Mouse (Mus musculus): ENCODE measurements around the gene Eea1. TPM values are rescaled to one million over a fixed set of nuclear protein-coding genes. Genes with fewer than 3 reads are reported as not detected.
"Not testable (repeated sequence)": the region's sequence is repeated elsewhere in the genome, so short reads cannot be mapped to it uniquely, and the experiment has no call there.

Eea1 gene
- polyA plus RNA-seq, 1 experiment from 2014 or later = 13.5 TPM

- DNase-seq (ENCODE audit: low spot score) (no peak), ATAC-seq (ENCODE audit: insufficient read depth, low FRiP score, low TSS enrichment) (no peak)
- Histone ChIP-seq H3K9ac (ENCODE audit: low read length) (no peak overlapping the region), H3K4me3 (ENCODE audit: low read depth, low read length) (no peak overlapping the region), H3K4me1 (ENCODE audit: control insufficient read depth, insufficient read depth, low read length) (no peaks in the 10 kb centered on the region), H3K27me3 (ENCODE audit: control insufficient read depth, insufficient read depth, low read length) (no peaks in the 10 kb centered on the region), H3K4me2 (ENCODE audit: low read depth) (no peak overlapping the region), H3K36me3 (ENCODE audit: control insufficient read depth, insufficient read depth, low read length) (no peaks in the 10 kb centered on the region), H3K9me3 (ENCODE audit: control insufficient read depth, low read length) (no peaks in the 10 kb centered on the region), H3K27ac (ENCODE audit: low read depth, low read length) (no peak overlapping the region)
- WGBS = 90% methylated on average over 7 of the region's 7 CpGs
Observed at GRCm38 (mm10) chr10:96074386-96074785, 133.9 kb downstream of the Eea1 start.

GRCm38 (mm10) chr10:96075403-96075802, 135.0 kb downstream of the Eea1 start:
- no peak overlapping the region for H3K27ac ChIP-seq (ENCODE audit: low read depth, low read length)
- H3K36me3 ChIP-seq (ENCODE audit: control insufficient read depth, insufficient read depth, low read length) = no peaks in the 10 kb centered on the region
- no peak overlapping the region for H3K9ac ChIP-seq (ENCODE audit: low read length)
- H3K4me1 ChIP-seq (ENCODE audit: control insufficient read depth, insufficient read depth, low read length) = no peaks in the 10 kb centered on the region
- no peak overlapping the region for H3K4me2 ChIP-seq (ENCODE audit: low read depth)
- no peaks in the 10 kb centered on the region for H3K27me3 ChIP-seq (ENCODE audit: control insufficient read depth, insufficient read depth, low read length)
- no peaks in the 10 kb centered on the region for H3K9me3 ChIP-seq (ENCODE audit: control insufficient read depth, low read length)
- 72% methylated on average over 4 of the region's 4 CpGs for WGBS
- no peak for ATAC-seq (ENCODE audit: insufficient read depth, low FRiP score, low TSS enrichment)
- H3K4me3 ChIP-seq (ENCODE audit: low read depth, low read length) = no peak overlapping the region
- no peak for DNase-seq (ENCODE audit: low spot score)

- Histone ChIP-seq H3K4me1 (ENCODE audit: control insufficient read depth, insufficient read depth, low read length) (no peaks in the 10 kb centered on the region), H3K27me3 (ENCODE audit: control insufficient read depth, insufficient read depth, low read length) (no peaks in the 10 kb centered on the region), H3K4me2 (ENCODE audit: low read depth) (no peak overlapping the region), H3K36me3 (ENCODE audit: control insufficient read depth, insufficient read depth, low read length) (no peaks in the 10 kb centered on the region), H3K27ac (ENCODE audit: low read depth, low read length) (no peak overlapping the region), H3K9ac (ENCODE audit: low read length) (no peak overlapping the region), H3K9me3 (ENCODE audit: control insufficient read depth, low read length) (no peaks in the 10 kb centered on the region), H3K4me3 (ENCODE audit: low read depth, low read length) (no peak overlapping the region)
- DNase-seq (ENCODE audit: low spot score) = no peak
- no peak for ATAC-seq (ENCODE audit: insufficient read depth, low FRiP score, low TSS enrichment)
- 21% methylated on average over 7 of the region's 7 CpGs for WGBS
Observed at GRCm38 (mm10) chr10:96075880-96076279, 135.4 kb downstream of the Eea1 start.

DNA sequence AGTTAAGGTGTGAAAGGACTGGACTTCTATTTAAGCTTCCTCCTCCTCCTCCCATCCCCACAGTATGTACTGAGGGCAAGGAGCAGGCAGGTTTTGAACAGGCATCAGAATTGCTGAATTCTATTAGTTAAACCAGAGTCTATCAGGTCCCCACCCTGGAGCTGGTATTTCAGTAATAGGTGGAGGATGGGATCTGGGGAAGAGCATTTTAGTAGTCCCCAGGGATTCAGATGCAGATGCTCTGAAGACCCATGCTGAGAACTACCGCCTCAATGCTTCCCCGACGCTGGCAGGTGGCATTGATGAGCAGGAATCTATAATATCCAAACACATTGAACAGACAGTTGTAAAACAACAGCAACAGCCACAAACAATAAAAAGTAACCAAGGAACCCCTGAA, 136.0 kb downstream of the Eea1 start:
- Histone ChIP-seq H3K4me2 (ENCODE audit: low read depth) (no peak overlapping the region), H3K9me3 (ENCODE audit: control insufficient read depth, low read length) (no peaks in the 10 kb centered on the region), H3K4me1 (ENCODE audit: control insufficient read depth, insufficient read depth, low read length) (no peaks in the 10 kb centered on the region), H3K27me3 (ENCODE audit: control insufficient read depth, insufficient read depth, low read length) (no peaks in the 10 kb centered on the region), H3K36me3 (ENCODE audit: control insufficient read depth, insufficient read depth, low read length) (no peaks in the 10 kb centered on the region), H3K4me3 (ENCODE audit: low read depth, low read length) (no peak overlapping the region), H3K27ac (ENCODE audit: low read depth, low read length) (no peak overlapping the region), H3K9ac (ENCODE audit: low read length) (no peak overlapping the region)
- 48% methylated on average over 3 of the region's 3 CpGs for WGBS
- DNase-seq (ENCODE audit: low spot score) (no peak), ATAC-seq (ENCODE audit: insufficient read depth, low FRiP score, low TSS enrichment) (no peak)

DNA sequence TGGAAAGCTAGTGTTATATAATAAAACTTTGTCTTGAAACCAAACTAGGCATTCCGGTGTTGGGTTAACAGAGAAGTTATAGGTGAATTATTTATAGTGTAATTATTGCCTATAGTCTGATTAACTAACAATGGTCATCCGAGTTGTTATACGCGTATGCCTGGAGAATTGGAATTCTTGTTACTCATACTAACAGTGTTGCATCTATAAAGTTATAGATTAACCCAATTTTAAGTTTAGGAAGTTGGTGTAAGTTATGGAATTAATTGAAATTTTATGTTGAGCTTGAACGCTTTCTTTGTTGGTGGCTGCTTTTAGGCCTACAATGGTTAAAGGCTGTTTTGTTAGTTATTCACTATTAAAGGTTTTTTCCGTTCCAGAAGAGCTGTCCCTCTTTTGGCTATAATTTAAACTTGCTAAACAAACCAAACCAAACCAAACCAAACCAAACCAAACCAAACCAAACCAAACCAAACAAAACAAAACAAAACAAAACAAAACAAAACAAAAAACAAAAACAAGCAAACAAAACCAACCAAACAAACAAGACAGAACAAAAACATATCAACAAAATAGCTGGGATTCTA, 137.1 kb downstream of the Eea1 start:
- not testable (repeated sequence) for H3K9ac ChIP-seq (ENCODE audit: low read length)
- WGBS = 89% methylated on average over 6 of the region's 6 CpGs

DNA sequence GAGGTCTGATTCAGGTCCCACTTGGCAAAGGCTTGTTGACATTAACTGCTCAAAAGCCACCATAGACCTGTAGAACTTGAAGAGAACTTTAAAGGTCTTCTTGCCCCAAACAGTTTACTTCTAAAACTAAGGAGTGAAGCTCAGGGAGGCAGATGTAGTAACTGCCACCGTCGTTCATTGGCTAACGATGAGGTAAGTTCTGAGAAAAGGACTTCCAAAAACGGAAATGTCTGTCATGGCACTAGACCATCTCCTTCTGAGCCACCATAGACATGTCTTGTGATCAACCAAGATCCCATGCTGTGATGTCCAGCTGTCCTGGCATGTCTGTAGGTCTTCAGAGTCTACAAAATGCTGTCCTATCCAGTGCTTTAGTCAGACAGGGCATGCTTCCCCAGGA, 139.4 kb downstream of the Eea1 start:
- Histone ChIP-seq H3K27ac (ENCODE audit: low read depth, low read length) (no peak overlapping the region), H3K36me3 (ENCODE audit: control insufficient read depth, insufficient read depth, low read length) (no peaks in the 10 kb centered on the region), H3K4me1 (ENCODE audit: control insufficient read depth, insufficient read depth, low read length) (no peaks in the 10 kb centered on the region), H3K27me3 (ENCODE audit: control insufficient read depth, insufficient read depth, low read length) (no peaks in the 10 kb centered on the region), H3K4me2 (ENCODE audit: low read depth) (no peak overlapping the region), H3K9ac (ENCODE audit: low read length) (no peak overlapping the region), H3K4me3 (ENCODE audit: low read depth, low read length) (no peak overlapping the region), H3K9me3 (ENCODE audit: control insufficient read depth, low read length) (no peaks in the 10 kb centered on the region)
- no peak for ATAC-seq (ENCODE audit: insufficient read depth, low FRiP score, low TSS enrichment)
- no peak for DNase-seq (ENCODE audit: low spot score)
- 94% methylated on average over 4 of the region's 4 CpGs for WGBS

More for the DNA sequence above, 137.1 kb downstream of the Eea1 start:
- ATAC-seq (ENCODE audit: insufficient read depth, low FRiP score, low TSS enrichment) = peak; percentile 100
- H3K27me3 ChIP-seq (ENCODE audit: control insufficient read depth, insufficient read depth, low read length); DNase-seq (ENCODE audit: low spot score); H3K4me2 ChIP-seq (ENCODE audit: low read depth); H3K36me3 ChIP-seq (ENCODE audit: control insufficient read depth, insufficient read depth, low read length); H3K27ac ChIP-seq (ENCODE audit: low read depth, low read length); H3K4me3 ChIP-seq (ENCODE audit: low read depth, low read length); H3K9me3 ChIP-seq (ENCODE audit: control insufficient read depth, low read length); H3K4me1 ChIP-seq (ENCODE audit: control insufficient read depth, insufficient read depth, low read length): not testable (repeated sequence)

GRCm38 (mm10) chr10:96080440-96081381, 140.3 kb downstream of the Eea1 start:
- Histone ChIP-seq H3K27ac (ENCODE audit: low read depth, low read length) (no peak overlapping the region), H3K36me3 (ENCODE audit: control insufficient read depth, insufficient read depth, low read length) (no peaks in the 10 kb centered on the region), H3K4me1 (ENCODE audit: control insufficient read depth, insufficient read depth, low read length) (no peaks in the 10 kb centered on the region), H3K9ac (ENCODE audit: low read length) (no peak overlapping the region), H3K4me3 (ENCODE audit: low read depth, low read length) (no peak overlapping the region), H3K9me3 (ENCODE audit: control insufficient read depth, low read length) (no peaks in the 10 kb centered on the region), H3K27me3 (ENCODE audit: control insufficient read depth, insufficient read depth, low read length) (no peaks in the 10 kb centered on the region), H3K4me2 (ENCODE audit: low read depth) (no peak overlapping the region)
- ATAC-seq (ENCODE audit: insufficient read depth, low FRiP score, low TSS enrichment) (no peak), DNase-seq (ENCODE audit: low spot score) (no peak)
- 66% methylated on average over 21 of the region's 21 CpGs for whole genome bisulfite sequencing

- no peaks in the 10 kb centered on the region for H3K36me3 ChIP-seq (ENCODE audit: control insufficient read depth, insufficient read depth, low read length)
- H3K9ac ChIP-seq (ENCODE audit: low read length) = no peak overlapping the region
- DNase-seq (ENCODE audit: low spot score) (no peak), ATAC-seq (ENCODE audit: insufficient read depth, low FRiP score, low TSS enrichment) (no peak)
- no peak overlapping the region for H3K4me3 ChIP-seq (ENCODE audit: low read depth, low read length)
- no peak overlapping the region for H3K4me2 ChIP-seq (ENCODE audit: low read depth)
- no peak overlapping the region for H3K27ac ChIP-seq (ENCODE audit: low read depth, low read length)
- no peaks in the 10 kb centered on the region for H3K4me1 ChIP-seq (ENCODE audit: control insufficient read depth, insufficient read depth, low read length)
- H3K27me3 ChIP-seq (ENCODE audit: control insufficient read depth, insufficient read depth, low read length) = no peaks in the 10 kb centered on the region
- 89% methylated on average over 3 of the region's 3 CpGs for WGBS
- H3K9me3 ChIP-seq (ENCODE audit: control insufficient read depth, low read length) = no peaks in the 10 kb centered on the region
Observed at GRCm38 (mm10) chr10:96082203-96082602, 141.8 kb downstream of the Eea1 start.

DNA sequence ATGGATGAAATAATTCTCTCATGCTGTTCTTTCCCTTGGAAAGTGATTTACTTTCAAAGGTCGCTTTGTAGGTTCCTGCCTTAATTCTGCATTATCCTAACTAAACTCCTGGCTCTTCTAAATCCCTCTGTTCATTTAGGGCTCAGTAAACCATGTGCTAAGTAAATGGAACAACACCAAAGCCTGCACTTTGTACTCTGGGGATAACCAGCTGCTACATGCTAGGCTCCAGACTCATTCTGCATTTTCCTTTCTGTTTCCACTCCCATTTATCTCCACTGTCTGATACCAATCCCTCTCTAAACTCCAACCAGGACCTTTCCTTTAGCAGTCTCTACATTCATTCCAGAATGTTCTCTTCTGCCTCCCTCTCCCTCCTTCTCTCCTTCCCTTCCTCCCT, 149.3 kb downstream of the Eea1 start:
- Histone ChIP-seq H3K4me1 (ENCODE audit: control insufficient read depth, insufficient read depth, low read length) (no peaks in the 10 kb centered on the region), H3K27ac (ENCODE audit: low read depth, low read length) (no peak overlapping the region), H3K36me3 (ENCODE audit: control insufficient read depth, insufficient read depth, low read length) (no peaks in the 10 kb centered on the region), H3K4me2 (ENCODE audit: low read depth) (no peak overlapping the region), H3K9me3 (ENCODE audit: control insufficient read depth, low read length) (no peaks in the 10 kb centered on the region), H3K4me3 (ENCODE audit: low read depth, low read length) (no peak overlapping the region), H3K27me3 (ENCODE audit: control insufficient read depth, insufficient read depth, low read length) (no peaks in the 10 kb centered on the region), H3K9ac (ENCODE audit: low read length) (no peak overlapping the region)
- DNase-seq (ENCODE audit: low spot score) = no peak
- ATAC-seq (ENCODE audit: insufficient read depth, low FRiP score, low TSS enrichment) = no peak
- WGBS = 84% methylated on average over 1 of the region's 1 CpGs
